Mouse (Mus musculus) lung, postnatal 0 days (tissue): ENCODE results near the gene Epb41l1. TPM values are rescaled to one million over a fixed set of nuclear protein-coding genes. Genes with fewer than 3 reads are reported as not detected.
A peak's percentile ranks its signal among the peaks of the same experiment; 100 is the strongest.

Experiments
- ATAC-seq: fragments of 200-750 bp; cut with Nextera tagmentation; 2 replicates; pipeline ENCODE4 v1.8.0; 2017; ENCODE audit warnings: moderate library complexity
- DNase-seq: peaks from one replicate; pipeline ENCODE4 v3.0.0-alpha.2; 2016; ENCODE audit warnings: low spot score
- H3K27ac ChIP-seq: fragments of 300-500 bp; sonication (generic); 2 replicates; pipeline ENCODE4 v1.5.1; 2014; ENCODE audit warnings: antibody characterized with exemption, mild to moderate bottlenecking, low read length, mixed read lengths
- H3K27me3 ChIP-seq: fragments of 300-500 bp; sonication (generic); replicated peaks from 2 replicates; pipeline ENCODE4 v1.6.1; 2014; ENCODE audit warnings: low read length, mixed read lengths; ENCODE audit not compliant: insufficient read depth
- H3K36me3 ChIP-seq: fragments of 300-500 bp; sonication (generic); 2 replicates; pipeline ENCODE4 v1.6.1; 2014; ENCODE audit warnings: low read length, mixed read lengths; ENCODE audit not compliant: insufficient read depth
- H3K4me1 ChIP-seq: fragments of 300-500 bp; sonication (generic); 2 replicates; pipeline ENCODE4 v1.6.1; 2014; ENCODE audit warnings: antibody characterized with exemption, low read depth, low read length, mixed read lengths; ENCODE audit not compliant: insufficient read depth
- H3K4me2 ChIP-seq: fragments of 300-500 bp; sonication (generic); replicated peaks from 2 replicates; pipeline ENCODE4 v1.6.1; 2014; ENCODE audit warnings: low read depth, mild to moderate bottlenecking, low read length, moderate library complexity, mixed read lengths
- H3K4me3 ChIP-seq: fragments of 300-500 bp; sonication (generic); 2 replicates; pipeline ENCODE4 v1.5.1; 2014; ENCODE audit warnings: low read depth, low read length
- H3K9ac ChIP-seq: fragments of 300-500 bp; sonication (generic); replicated peaks from 2 replicates; pipeline ENCODE4 v1.6.1; 2014; ENCODE audit warnings: low read depth, mild to moderate bottlenecking
- H3K9me3 ChIP-seq: fragments of 300-500 bp; sonication (generic); 2 replicates; pipeline ENCODE4 v1.6.1; 2016; ENCODE audit warnings: low read length, mixed read lengths
- CTCF ChIP-seq: IDR thresholded peaks from 2 replicates; pipeline ENCODE4 v1.5.1; 2016; ENCODE audit warnings: antibody characterized with exemption, mild to moderate bottlenecking
- EP300 ChIP-seq: IDR thresholded peaks from 2 replicates; pipeline ENCODE4 v1.6.1; 2016; ENCODE audit warnings: antibody characterized with exemption, mild to moderate bottlenecking, control low read depth
- WGBS: fragments of 180-500 bp; shearing (Covaris S2); extraction: QIAGEN DNeasy Blood & Tissue Kit; methylation state at CpG from one replicate; pipeline ENCODE4 v1.1.7; 2014; 5-methylcytosine and 5-hydroxymethylcytosine counted together
- polyA plus RNA-seq: library from polyadenylated mRNA; unstranded; fragments of >200 nt; fragmentation: Nextera tagmentation; extraction: Ambion mirVana; gene quantifications from 2 replicates; pipeline ENCODE4 v1.2.1, GENCODE M21; 2015

The Epb41l1 gene
- polyA plus RNA-seq, 1 experiment from 2014 or later: 1.2 TPM

GRCm38 (mm10) chr2:156543804-156544203, 123.1 kb downstream of the Epb41l1 start:
- H3K27ac ChIP-seq: no peak overlapping the region
- ATAC-seq (no peak), DNase-seq (no peak)
- WGBS: 66% methylated on average over 3 of the region's 3 CpGs
- H3K4me3 ChIP-seq: no peak overlapping the region
- peaks cover 5% of the 10 kb centered on the region; the same call in 1 of the 2 replicates for H3K4me1 ChIP-seq
- no peak for TF ChIP-seq EP300
- TF ChIP-seq CTCF: no peak
- H3K9me3 ChIP-seq: no peaks in the 10 kb centered on the region
- H3K27me3 ChIP-seq: no peaks in the 10 kb centered on the region
- H3K4me2 ChIP-seq: no peak overlapping the region
- no peak overlapping the region for H3K9ac ChIP-seq
- no peaks in the 10 kb centered on the region for H3K36me3 ChIP-seq

GRCm38 (mm10) chr2:156547123-156547891, 126.6 kb downstream of the Epb41l1 start, which contains the start of gene Aar2:
TSS of gene Aar2 (plus strand) at chr2:156547584.
- TF ChIP-seq EP300: no peak
- no peak for TF ChIP-seq CTCF
- Histone ChIP-seq H3K4me3 (peak within 1 kb of the TSS; percentile 70), H3K4me2 (peak within 1 kb of the TSS; percentile 61), H3K27ac (peak within 1 kb of the TSS; percentile 78), H3K4me1 (peaks cover 5% of the 10 kb centered on the region; the same call in 1 of the 2 replicates), H3K27me3 (no peaks in the 10 kb centered on the region), H3K9me3 (no peaks in the 10 kb centered on the region), H3K9ac (peak within 1 kb of the TSS; percentile 79), H3K36me3 (peaks cover 8% of the 10 kb centered on the region)
- peak; percentile 73 for DNase-seq
- ATAC-seq: peak; percentile 79
- 5% methylated on average over 39 of the region's 39 CpGs for WGBS

GRCm38 (mm10) chr2:156552421-156552820, 131.7 kb downstream of the Epb41l1 start:
- no peak for ATAC-seq
- WGBS: 80% methylated on average over 4 of the region's 4 CpGs
- no peaks in the 10 kb centered on the region for H3K9me3 ChIP-seq
- no peak overlapping the region for H3K4me2 ChIP-seq
- H3K4me1 ChIP-seq: peaks cover 5% of the 10 kb centered on the region; the same call in 1 of the 2 replicates
- no peak overlapping the region for H3K4me3 ChIP-seq
- peaks cover 14% of the 10 kb centered on the region for H3K36me3 ChIP-seq
- H3K27me3 ChIP-seq: no peaks in the 10 kb centered on the region
- TF ChIP-seq EP300 (no peak), CTCF (no peak)
- no peak overlapping the region for H3K9ac ChIP-seq
- no peak overlapping the region for H3K27ac ChIP-seq
- no peak for DNase-seq

GRCm38 (mm10) chr2:156561808-156562207, 141.1 kb downstream of the Epb41l1 start:
- Histone ChIP-seq H3K4me1 (no peaks in the 10 kb centered on the region), H3K27me3 (no peaks in the 10 kb centered on the region), H3K27ac (no peak overlapping the region), H3K9ac (no peak overlapping the region), H3K4me3 (no peak overlapping the region), H3K9me3 (no peaks in the 10 kb centered on the region), H3K36me3 (peaks cover 18% of the 10 kb centered on the region), H3K4me2 (no peak overlapping the region)
- ATAC-seq (no peak), DNase-seq (no peak)
- WGBS: 40% methylated on average over 2 of the region's 2 CpGs
- no peak for TF ChIP-seq EP300
- TF ChIP-seq CTCF: no peak

- TF ChIP-seq CTCF: no peak
- TF ChIP-seq EP300: no peak
- Histone ChIP-seq H3K27ac (no peak overlapping the region), H3K4me1 (no peaks in the 10 kb centered on the region), H3K9ac (no peak overlapping the region), H3K27me3 (no peaks in the 10 kb centered on the region), H3K36me3 (peaks cover 22% of the 10 kb centered on the region), H3K4me3 (no peak overlapping the region), H3K4me2 (no peak overlapping the region), H3K9me3 (no peaks in the 10 kb centered on the region)
- ATAC-seq (no peak), DNase-seq (no peak)
- 82% methylated on average over 5 of the region's 5 CpGs for WGBS
Measured at GRCm38 (mm10) chr2:156563557-156563956, 142.8 kb downstream of the Epb41l1 start.

- Histone ChIP-seq H3K9me3 (no peaks in the 10 kb centered on the region), H3K4me2 (no peak overlapping the region), H3K27ac (no peak overlapping the region), H3K36me3 (peaks cover 14% of the 10 kb centered on the region), H3K27me3 (no peaks in the 10 kb centered on the region), H3K4me3 (no peak overlapping the region), H3K9ac (no peak overlapping the region), H3K4me1 (no peaks in the 10 kb centered on the region)
- 84% methylated on average over 2 of the region's 2 CpGs for WGBS
- ATAC-seq (no peak), DNase-seq (no peak)
- TF ChIP-seq CTCF (no peak), EP300 (no peak)
Measured at GRCm38 (mm10) chr2:156566512-156566911, 145.8 kb downstream of the Epb41l1 start.
